Mouse (Mus musculus) hindbrain, embryonic 12.5 days (tissue): ENCODE results near the gene Ppp1cc. TPM values are rescaled to one million over a fixed set of nuclear protein-coding genes. Genes with fewer than 3 reads are reported as not detected.

Experiments
- polyA plus RNA-seq: library from polyadenylated mRNA; unstranded; fragments of >200 nt; fragmentation: Nextera tagmentation; extraction: Ambion mirVana; gene quantifications from 2 replicates; pipeline ENCODE4 v1.2.1, GENCODE M21; 2016

The Ppp1cc gene
- polyA plus RNA-seq, 1 experiment from 2014 or later: 293 TPM

Other genes with a start within 250 kb of the Ppp1cc start
- gene Cux2, start 108.2 kb upstream of the Ppp1cc start, polyA plus RNA-seq: 25.7 and 27.0 TPM in 2 replicates
- gene Myl2, start 57.3 kb upstream of the Ppp1cc start, polyA plus RNA-seq: 2.5 and 3.0 TPM in 2 replicates
- gene Ccdc63, start 17.5 kb upstream of the Ppp1cc start, polyA plus RNA-seq: not detected in 2 replicates
- 6.5 and 6.7 TPM in 2 replicates for gene Hvcn1, start 48.5 kb downstream of the Ppp1cc start, polyA plus RNA-seq
- 7.5 and 7.7 TPM in 2 replicates for gene Tctn1, start 106.2 kb downstream of the Ppp1cc start, polyA plus RNA-seq
- 10.8 and 11.1 TPM in 2 replicates for gene Pptc7, start 126.1 kb downstream of the Ppp1cc start, polyA plus RNA-seq
- 13.3 and 15.6 TPM in 2 replicates for gene Rad9b, start 196.0 kb downstream of the Ppp1cc start, polyA plus RNA-seq
- gene Vps29, start 196.1 kb downstream of the Ppp1cc start, polyA plus RNA-seq: 207 and 212 TPM in 2 replicates
- 52.0 and 52.2 TPM in 2 replicates for gene Gpn3, start 213.6 kb downstream of the Ppp1cc start, polyA plus RNA-seq
- gene Fam216a, start 214.1 kb downstream of the Ppp1cc start, polyA plus RNA-seq: 107 and 114 TPM in 2 replicates
- 115 and 134 TPM in 2 replicates for gene Arpc3, start 233.6 kb downstream of the Ppp1cc start, polyA plus RNA-seq